Mouse (Mus musculus) neutrophil, adult 5-6 weeks (primary cell): Measurements from ENCODE around the gene Mrc1. TPM values are rescaled to one million over a fixed set of nuclear protein-coding genes. Genes with fewer than 3 reads are reported as not detected.

ENCODE experiments used
- total RNA-seq: library from RNA; stranded (forward); fragments of 200-1000 nt; gene quantifications from 2 replicates; pipeline ENCODE4 v1.2.3, GENCODE M21; 2017

The Mrc1 gene
- total RNA-seq, 1 experiment from 2014 or later = 2.1 TPM

Other genes with a start within 250 kb of the Mrc1 start
- gene Hacd1, start 173.3 kb upstream of the Mrc1 start, total RNA-seq = 1.7 TPM in 1 of 2 replicates, not detected in the other
- 30.8 and 33.3 TPM in 2 replicates for gene Stam, start 155.3 kb upstream of the Mrc1 start, total RNA-seq
- 0.25 TPM in 1 of 2 replicates, not detected in the other for gene Tmem236, start 54.9 kb upstream of the Mrc1 start, total RNA-seq
- not detected in 2 replicates for gene Slc39a12, start 158.9 kb downstream of the Mrc1 start, total RNA-seq